Mouse (Mus musculus): ENCODE data around the gene Mroh2a. TPM values are rescaled to one million over a fixed set of nuclear protein-coding genes. Genes with fewer than 3 reads are reported as not detected.

The Mroh2a gene
- polyA plus RNA-seq, 1 experiment from 2014 or later, result 1.5 TPM

DNA sequence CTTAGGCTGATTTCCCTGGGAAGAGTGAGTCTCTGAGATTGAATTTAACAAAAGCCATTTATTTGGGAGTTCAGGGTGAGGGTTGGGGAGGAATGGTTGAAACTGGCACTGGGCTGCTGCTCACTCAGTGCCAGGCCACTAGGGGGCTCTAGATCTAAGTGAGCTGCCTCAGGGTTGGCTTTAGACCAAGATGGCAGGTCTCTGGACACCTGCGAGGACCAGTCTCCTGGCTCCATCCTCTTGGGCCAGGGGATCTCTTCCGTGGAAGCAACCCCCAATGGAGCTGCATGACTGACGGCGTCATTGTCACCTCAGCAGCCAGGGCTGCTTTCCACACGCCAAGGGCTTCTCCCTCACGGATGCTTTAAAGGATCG lies 58.1 kb downstream of the Mroh2a start:
- ATAC-seq (ENCODE audit: low FRiP score, low read depth), result 0 out of 2 replicates have a peak, but pooled peaks have one; percentile 3
- 62% methylated on average over 7 of the region's 7 CpGs for WGBS
- no peak overlapping the region for H3K9ac ChIP-seq

DNA sequence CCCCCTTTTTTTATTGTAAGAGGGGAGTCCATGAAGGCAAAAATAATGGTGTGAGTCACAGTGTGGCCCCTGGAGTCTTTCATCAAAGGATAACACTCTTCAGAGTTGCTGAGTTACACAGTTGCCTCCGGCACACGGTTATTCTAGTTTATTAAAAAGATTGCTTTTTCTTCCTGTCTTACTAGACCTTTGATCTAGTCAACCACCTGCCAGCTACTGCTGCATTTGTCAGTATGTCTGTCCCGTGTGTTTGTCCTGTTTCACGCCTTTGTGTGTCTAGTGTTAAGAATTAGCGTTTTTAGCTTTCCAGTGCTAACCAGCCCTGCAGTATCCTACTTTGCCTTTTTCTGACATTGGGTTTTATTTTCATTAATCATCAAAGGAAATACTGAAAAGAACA lies 58.9 kb downstream of the Mroh2a start:
- no peak for ATAC-seq (ENCODE audit: low FRiP score, low read depth)
- Histone ChIP-seq H3K4me2 (replicated peaks) (no peak overlapping the region), H3K27me3 (replicated peaks) (no peaks in the 10 kb centered on the region), H3K4me3 (no peak overlapping the region), H3K9ac (no peak overlapping the region), H3K4me1 (no peaks in the 10 kb centered on the region), H3K9me3 (peaks cover 79% of the 10 kb centered on the region), H3K27ac (no peak overlapping the region), H3K36me3 (no peaks in the 10 kb centered on the region)
- WGBS, result 67% methylated on average over 5 of the region's 5 CpGs

More for the DNA sequence above, 58.1 kb downstream of the Mroh2a start:
- Histone ChIP-seq H3K36me3 (no peaks in the 10 kb centered on the region), H3K4me1 (no peaks in the 10 kb centered on the region), H3K4me3 (no peak overlapping the region), H3K27me3 (replicated peaks) (no peaks in the 10 kb centered on the region), H3K9me3 (peaks cover 72% of the 10 kb centered on the region), H3K4me2 (replicated peaks) (no peak overlapping the region), H3K27ac (no peak overlapping the region)

DNA sequence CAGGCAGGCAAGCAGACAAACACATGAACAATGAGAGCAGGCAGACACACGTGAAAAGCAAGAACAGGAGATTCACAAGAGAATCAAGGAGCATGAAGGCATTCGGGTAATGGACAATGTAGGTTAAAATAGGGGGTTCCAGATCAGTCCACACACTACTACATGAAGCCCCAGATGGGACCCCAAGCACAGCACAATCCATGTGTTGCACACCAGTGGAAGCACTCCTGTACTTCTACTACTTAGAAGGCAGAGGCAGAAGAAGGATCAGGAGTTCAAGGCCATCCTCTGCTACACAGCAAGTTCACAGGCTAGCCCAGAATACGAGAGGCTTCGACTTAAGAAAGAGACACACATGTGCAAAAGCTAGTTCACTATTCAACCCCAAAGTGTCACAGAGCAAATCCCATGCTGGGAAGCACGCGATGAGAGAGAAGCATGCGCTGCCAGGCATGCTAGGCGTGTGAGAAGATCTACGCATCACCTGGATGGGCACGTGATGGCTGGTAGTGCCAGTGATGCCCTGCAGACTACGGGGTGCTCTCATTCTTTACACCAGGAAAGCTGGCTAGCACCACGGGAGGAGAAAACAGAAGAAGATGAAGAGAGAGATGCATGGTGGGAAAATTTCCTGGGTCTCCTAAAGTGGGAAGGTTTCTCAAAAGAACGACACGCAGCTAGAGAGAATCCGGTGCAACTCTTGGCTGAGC lies 59.5 kb downstream of the Mroh2a start:
- Histone ChIP-seq H3K4me1 (no peaks in the 10 kb centered on the region), H3K27ac (no peak overlapping the region), H3K9ac (no peak overlapping the region), H3K36me3 (no peaks in the 10 kb centered on the region), H3K27me3 (replicated peaks) (no peaks in the 10 kb centered on the region), H3K4me2 (replicated peaks) (no peak overlapping the region), H3K4me3 (no peak overlapping the region), H3K9me3 (peaks cover 84% of the 10 kb centered on the region)
- WGBS, result 82% methylated on average over 15 of the region's 15 CpGs
- no peak for ATAC-seq (ENCODE audit: low FRiP score, low read depth)

DNA sequence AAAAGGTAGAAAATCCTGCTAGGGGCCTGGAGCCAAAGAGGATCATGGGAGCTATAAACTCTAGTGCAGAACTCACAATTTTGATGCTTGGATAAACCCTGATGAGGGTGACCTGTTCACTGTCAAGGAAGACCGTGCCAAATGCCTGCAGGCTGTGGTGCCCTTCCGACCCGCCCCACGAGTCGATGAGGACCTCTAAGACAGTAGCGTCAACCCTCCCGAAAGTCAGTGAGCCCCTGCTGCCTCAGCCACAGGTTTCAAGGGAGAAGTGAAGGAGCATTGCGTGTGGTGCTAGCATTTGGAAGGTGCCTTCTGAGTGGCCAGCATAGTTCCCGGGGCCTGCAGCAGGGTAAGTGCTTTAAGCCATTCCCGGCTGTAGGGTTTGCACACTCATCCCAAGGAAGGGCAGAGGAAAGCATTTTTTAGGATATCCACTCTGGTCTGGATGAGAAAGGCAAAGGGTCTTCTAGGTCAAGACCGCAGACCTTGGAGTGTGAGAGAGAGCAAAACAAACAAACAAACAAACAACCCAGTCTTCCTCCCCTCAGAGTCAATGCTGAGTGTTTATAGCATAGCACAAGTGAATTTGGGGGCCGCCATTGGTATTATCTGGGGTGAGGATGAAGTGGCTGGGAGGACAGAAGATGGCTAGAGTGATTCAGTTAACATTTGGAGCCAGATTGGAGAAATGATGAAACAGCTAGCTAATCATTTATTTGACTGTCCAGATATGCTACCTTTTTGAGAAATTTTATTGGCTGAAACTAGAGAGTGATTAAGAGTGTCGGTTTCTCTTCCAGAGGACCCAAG lies 60.3 kb downstream of the Mroh2a start:
- Histone ChIP-seq H3K4me2 (replicated peaks) (no peak overlapping the region), H3K4me1 (no peaks in the 10 kb centered on the region), H3K27me3 (replicated peaks) (no peaks in the 10 kb centered on the region), H3K4me3 (no peak overlapping the region), H3K9me3 (peaks cover 87% of the 10 kb centered on the region), H3K36me3 (no peaks in the 10 kb centered on the region), H3K27ac (no peak overlapping the region), H3K9ac (no peak overlapping the region)
- 75% methylated on average over 13 of the region's 13 CpGs for WGBS
- no peak for ATAC-seq (ENCODE audit: low FRiP score, low read depth)

DNA sequence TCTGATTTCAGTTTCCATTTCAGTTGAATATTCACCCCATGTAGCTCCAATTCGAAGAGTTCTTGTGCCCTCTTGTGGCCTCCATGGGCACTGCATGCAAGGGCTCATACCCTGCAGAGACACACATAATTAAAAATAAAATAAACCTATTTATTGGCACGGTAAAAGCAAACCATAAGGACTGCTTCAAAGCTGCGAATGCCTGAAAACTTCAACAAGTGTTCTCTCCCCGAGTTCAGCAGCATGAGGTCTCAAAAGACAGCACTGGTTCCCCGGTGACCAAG lies 60.9 kb downstream of the Mroh2a start:
- Histone ChIP-seq H3K4me2 (replicated peaks) (no peak overlapping the region), H3K4me3 (no peak overlapping the region), H3K27ac (no peak overlapping the region), H3K4me1 (no peaks in the 10 kb centered on the region), H3K9me3 (peaks cover 86% of the 10 kb centered on the region), H3K27me3 (replicated peaks) (no peaks in the 10 kb centered on the region), H3K9ac (no peak overlapping the region), H3K36me3 (no peaks in the 10 kb centered on the region)
- no peak for ATAC-seq (ENCODE audit: low FRiP score, low read depth)
- 36% methylated on average over 5 of the region's 5 CpGs for WGBS

- ATAC-seq (ENCODE audit: low FRiP score, low read depth), result no peak
- 45% methylated on average over 3 of the region's 3 CpGs for WGBS
Measured at GRCm38 (mm10) chr1:88288056-88288788, 61.4 kb downstream of the Mroh2a start.

GRCm38 (mm10) chr1:88288789-88289127 lies 62.0 kb downstream of the Mroh2a start:
- Histone ChIP-seq H3K27ac (no peak overlapping the region), H3K27me3 (replicated peaks) (no peaks in the 10 kb centered on the region), H3K9ac (no peak overlapping the region), H3K4me2 (replicated peaks) (no peak overlapping the region), H3K4me1 (no peaks in the 10 kb centered on the region), H3K9me3 (peaks cover 75% of the 10 kb centered on the region), H3K36me3 (no peaks in the 10 kb centered on the region), H3K4me3 (no peak overlapping the region)
- 68% methylated on average over 3 of the region's 3 CpGs for WGBS
- no peak for ATAC-seq (ENCODE audit: low FRiP score, low read depth)

More at GRCm38 (mm10) chr1:88288056-88288788, 61.4 kb downstream of the Mroh2a start:
- H3K36me3 ChIP-seq, result no peaks in the 10 kb centered on the region
- no peak overlapping the region for H3K4me2 ChIP-seq (replicated peaks)
- H3K27ac ChIP-seq, result no peak overlapping the region
- H3K4me3 ChIP-seq, result no peak overlapping the region
- H3K9me3 ChIP-seq, result peaks cover 80% of the 10 kb centered on the region
- H3K4me1 ChIP-seq, result no peaks in the 10 kb centered on the region
- H3K9ac ChIP-seq, result no peak overlapping the region
- no peaks in the 10 kb centered on the region for H3K27me3 ChIP-seq (replicated peaks)

DNA sequence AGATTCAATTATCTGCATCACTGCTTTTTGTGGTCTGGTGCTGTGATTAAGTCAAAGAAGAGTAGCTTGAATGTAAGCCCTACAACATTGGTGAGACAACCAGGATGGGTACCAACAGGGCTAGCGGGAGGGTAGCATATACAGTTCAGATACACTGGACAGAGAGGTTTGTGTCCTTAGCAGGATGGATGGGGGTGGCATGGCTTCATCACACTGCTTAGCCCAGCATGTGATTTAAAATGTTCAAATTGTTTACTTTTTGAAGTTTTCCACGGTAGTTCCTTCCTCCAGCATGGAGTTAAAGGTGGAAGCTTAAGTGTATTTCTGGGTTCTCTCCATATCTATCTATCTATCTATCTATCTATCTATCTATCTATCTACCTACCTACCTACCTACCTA lies 62.4 kb downstream of the Mroh2a start:
- 46% methylated on average over 2 of the region's 2 CpGs for WGBS
- H3K36me3 ChIP-seq, result no peaks in the 10 kb centered on the region
- H3K4me2 ChIP-seq (replicated peaks), result no peak overlapping the region
- no peaks in the 10 kb centered on the region for H3K27me3 ChIP-seq (replicated peaks)
- no peak overlapping the region for H3K9ac ChIP-seq
- peaks cover 71% of the 10 kb centered on the region for H3K9me3 ChIP-seq
- no peak for ATAC-seq (ENCODE audit: low FRiP score, low read depth)
- no peak overlapping the region for H3K4me3 ChIP-seq
- no peaks in the 10 kb centered on the region for H3K4me1 ChIP-seq
- H3K27ac ChIP-seq, result no peak overlapping the region

- H3K4me2 ChIP-seq (replicated peaks), result no peak overlapping the region
- H3K9me3 ChIP-seq, result peaks cover 69% of the 10 kb centered on the region
- H3K27ac ChIP-seq, result no peak overlapping the region
- H3K27me3 ChIP-seq (replicated peaks), result no peaks in the 10 kb centered on the region
- no peak overlapping the region for H3K9ac ChIP-seq
- WGBS, result 42% methylated on average over 4 of the region's 4 CpGs
- H3K36me3 ChIP-seq, result no peaks in the 10 kb centered on the region
- no peak for ATAC-seq (ENCODE audit: low FRiP score, low read depth)
- no peak overlapping the region for H3K4me3 ChIP-seq
- no peaks in the 10 kb centered on the region for H3K4me1 ChIP-seq
Measured at GRCm38 (mm10) chr1:88289917-88290316, 63.1 kb downstream of the Mroh2a start.

- Histone ChIP-seq H3K36me3 (no peaks in the 10 kb centered on the region), H3K27me3 (replicated peaks) (no peaks in the 10 kb centered on the region), H3K4me2 (replicated peaks) (no peak overlapping the region), H3K9ac (no peak overlapping the region), H3K4me1 (no peaks in the 10 kb centered on the region), H3K27ac (no peak overlapping the region), H3K9me3 (peaks cover 69% of the 10 kb centered on the region), H3K4me3 (no peak overlapping the region)
- 72% methylated on average over 1 of the region's 1 CpGs for WGBS
- ATAC-seq (ENCODE audit: low FRiP score, low read depth), result 0 out of 2 replicates have a peak, but pooled peaks have one; percentile 17
Measured at GRCm38 (mm10) chr1:88290511-88290910, 63.7 kb downstream of the Mroh2a start.

DNA sequence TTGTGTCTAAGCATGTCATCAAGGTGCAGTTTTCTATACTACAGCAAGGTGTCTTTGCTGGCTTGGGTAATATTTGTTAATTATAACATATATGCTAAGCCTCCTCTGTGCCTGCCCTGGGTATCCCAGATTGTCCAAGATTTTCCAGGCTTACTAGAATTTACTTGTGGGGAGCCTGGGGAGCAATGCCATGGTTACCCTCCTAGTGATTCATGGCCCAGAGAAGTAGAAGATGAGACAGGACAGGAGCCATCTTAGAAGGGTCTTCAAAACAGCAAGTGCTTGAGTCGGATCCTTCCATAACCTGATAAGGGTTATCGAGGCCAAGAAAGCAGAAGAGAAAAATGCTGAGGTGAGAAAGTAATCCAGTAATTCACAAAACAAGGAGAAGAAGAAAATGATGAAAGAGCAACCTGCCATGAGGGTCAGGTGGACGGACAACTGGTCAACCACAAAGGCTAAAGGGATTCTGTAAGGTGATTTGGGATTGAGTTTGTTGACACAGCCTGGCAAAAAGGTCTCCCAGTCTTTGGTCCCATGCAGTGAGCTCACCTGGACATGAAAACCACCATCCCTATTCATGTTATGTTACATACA lies 64.7 kb downstream of the Mroh2a start:
- Histone ChIP-seq H3K27me3 (replicated peaks) (no peaks in the 10 kb centered on the region), H3K36me3 (no peaks in the 10 kb centered on the region), H3K4me1 (no peaks in the 10 kb centered on the region), H3K9me3 (peaks cover 69% of the 10 kb centered on the region), H3K4me2 (replicated peaks) (no peak overlapping the region), H3K27ac (no peak overlapping the region), H3K9ac (no peak overlapping the region), H3K4me3 (no peak overlapping the region)
- ATAC-seq (ENCODE audit: low FRiP score, low read depth), result no peak
- WGBS, result 67% methylated on average over 3 of the region's 3 CpGs

- H3K9ac ChIP-seq, result no peak overlapping the region
- no peaks in the 10 kb centered on the region for H3K36me3 ChIP-seq
- H3K27ac ChIP-seq, result no peak overlapping the region
- no peak overlapping the region for H3K4me3 ChIP-seq
- peaks cover 67% of the 10 kb centered on the region for H3K9me3 ChIP-seq
- WGBS, result 57% methylated on average over 2 of the region's 2 CpGs
- H3K4me2 ChIP-seq (replicated peaks), result no peak overlapping the region
- no peaks in the 10 kb centered on the region for H3K27me3 ChIP-seq (replicated peaks)
- H3K4me1 ChIP-seq, result no peaks in the 10 kb centered on the region
- ATAC-seq (ENCODE audit: low FRiP score, low read depth), result no peak
Measured at GRCm38 (mm10) chr1:88292057-88292456, 65.3 kb downstream of the Mroh2a start.

Measured in neural tube, embryonic 12.5 days (tissue).